In genomic region chr5:139970186-139970631, GRCm38 (mm10) we compare ENCODE assay signal across 11 mouse cellular contexts.
DNase-seq lines count a peak whose midpoint lies in the region; ATAC-seq and TF ChIP-seq lines count a peak whose summit lies in the region.
"Had no signal": no experiment of that assay in that cellular context is flagged by ENCODE, and none has a peak within 500 bp of the region (broad histone marks: within the 10 kb centered on the region; RNA-seq: fewer than 3 reads in every experiment).

No protein-coding gene starts in this region.

- peaks cover 7% of the 10 kb centered on the region for H3K4me1 ChIP-seq in embryonic facial prominence, embryonic 10.5 days
- H3K4me1 ChIP-seq: embryonic facial prominence, embryonic 12.5 days; liver, embryonic 15.5 days; stomach, embryonic 15.5 days had no signal

- intact Hi-C loops in left cerebral cortex, adult 2 months (cut with DNase I), result no loop called here
- intact Hi-C loops in left cerebral cortex, postnatal 36 days (cut with DNase I), result no loop called here

- H3K36me3 ChIP-seq in embryonic facial prominence, embryonic 10.5 days (replicated peaks), result no peaks in the 10 kb centered on the region
- H3K36me3 ChIP-seq: embryonic facial prominence, embryonic 12.5 days; liver, embryonic 15.5 days; stomach, embryonic 15.5 days had no signal

- H3K4me3 ChIP-seq in left cerebral cortex, adult 2 months, result no peak overlapping the region
- no peak overlapping the region for H3K4me3 ChIP-seq in embryonic facial prominence, embryonic 10.5 days
- H3K4me3 ChIP-seq: embryonic facial prominence, embryonic 12.5 days; liver, embryonic 15.5 days; stomach, embryonic 15.5 days had no signal

- no peak for ATAC-seq in activated CD4-positive, CD25-positive, alpha-beta regulatory T cell, adult 4 months

- no peaks in the 10 kb centered on the region for H3K9me3 ChIP-seq in embryonic facial prominence, embryonic 10.5 days
- H3K9me3 ChIP-seq: embryonic facial prominence, embryonic 12.5 days; liver, embryonic 15.5 days; stomach, embryonic 15.5 days had no signal

- 75% methylated on average over 12 of the region's 12 CpGs for WGBS in embryonic facial prominence, embryonic 10.5 days

- peak; percentile 40 for TF ChIP-seq CTCF in left cerebral cortex, adult 2 months (IDR thresholded peaks at IDR 0.05)

- DNase-seq in left cerebral cortex, adult 2 months (ENCODE audit: extremely low spot score in 1 of 2, low spot score in 2 of 2), result peak in 1 of 2 experiments; percentile 26
- DNase-seq in left cerebral cortex, postnatal 36 days (ENCODE audit: low spot score in 2 of 2), result no peak
- DNase-seq in A20 (ENCODE audit: low read depth, low spot score) (peak; percentile 31), MEL-GATA-1-ER (ENCODE audit: extremely low read depth, low read depth) (peak; percentile 9)
- peak; percentile 33 for DNase-seq in embryonic facial prominence, embryonic 10.5 days (ENCODE audit: low spot score)
- DNase-seq in kidney, postnatal 4 days, result peak; percentile 63 to 74
- DNase-seq in urinary bladder, postnatal 10 days (ENCODE audit: low spot score), result no peak

- H3K27ac ChIP-seq in left cerebral cortex, adult 2 months, result no peak overlapping the region
- H3K27ac ChIP-seq in embryonic facial prominence, embryonic 10.5 days (replicated peaks), result no peak overlapping the region
- H3K27ac ChIP-seq: embryonic facial prominence, embryonic 12.5 days; liver, embryonic 15.5 days; stomach, embryonic 15.5 days had no signal

- peaks cover 29% of the 10 kb centered on the region for H3K27me3 ChIP-seq in embryonic facial prominence, embryonic 10.5 days (replicated peaks; ENCODE audit: low read depth, poor library complexity, severe bottlenecking)

Comparison
In these comparisons a context has a peak if more than half of its experiments do, and no peak if none do; other contexts are left out.
1. DNase-seq: peak in A20 (single experiment), MEL-GATA-1-ER (single experiment), embryonic facial prominence, embryonic 10.5 days (single experiment) and kidney, postnatal 4 days (2 of 2); none in left cerebral cortex, postnatal 36 days (0 of 2) and urinary bladder, postnatal 10 days (single experiment).